Mouse (Mus musculus): Measurements from ENCODE around the gene Bmper.

- TF ChIP-seq CTCF (conservative IDR thresholded peaks at IDR 0.05 in 1 of 2, IDR thresholded peaks at IDR 0.05 in 1 of 2; ENCODE audit: low read depth in 2 of 2, low read length in 2 of 2) (no peak), MAX (IDR thresholded peaks at IDR 0.05; ENCODE audit: low read length) (no peak), POLR2A (IDR thresholded peaks at IDR 0.05; ENCODE audit: low read depth, low read length) (no peak), CHD1 (IDR thresholded peaks at IDR 0.05; ENCODE audit: low read depth, low read length) (no peak), USF1 (IDR thresholded peaks at IDR 0.05; ENCODE audit: low read depth, low read length) (no peak), EP300 (IDR thresholded peaks at IDR 0.05; ENCODE audit: low read length) (no peak), RCOR1 (conservative IDR thresholded peaks at IDR 0.05; ENCODE audit: low read depth, low read length) (no peak), JUND (conservative IDR thresholded peaks at IDR 0.05; ENCODE audit: low read depth, low read length) (no peak)
These were observed 82.8 kb downstream of the Bmper start for GRCm38 (mm10) chr9:23305681-23306080.
